Mouse (Mus musculus): ENCODE measurements at regions not wholly inside any gene's neighbourhood (a gene's known extent, or its start where the extent isn't known, plus 50 kb on each side); places are given as distances from the start of the nearest gene placed in this dataset.

DNA sequence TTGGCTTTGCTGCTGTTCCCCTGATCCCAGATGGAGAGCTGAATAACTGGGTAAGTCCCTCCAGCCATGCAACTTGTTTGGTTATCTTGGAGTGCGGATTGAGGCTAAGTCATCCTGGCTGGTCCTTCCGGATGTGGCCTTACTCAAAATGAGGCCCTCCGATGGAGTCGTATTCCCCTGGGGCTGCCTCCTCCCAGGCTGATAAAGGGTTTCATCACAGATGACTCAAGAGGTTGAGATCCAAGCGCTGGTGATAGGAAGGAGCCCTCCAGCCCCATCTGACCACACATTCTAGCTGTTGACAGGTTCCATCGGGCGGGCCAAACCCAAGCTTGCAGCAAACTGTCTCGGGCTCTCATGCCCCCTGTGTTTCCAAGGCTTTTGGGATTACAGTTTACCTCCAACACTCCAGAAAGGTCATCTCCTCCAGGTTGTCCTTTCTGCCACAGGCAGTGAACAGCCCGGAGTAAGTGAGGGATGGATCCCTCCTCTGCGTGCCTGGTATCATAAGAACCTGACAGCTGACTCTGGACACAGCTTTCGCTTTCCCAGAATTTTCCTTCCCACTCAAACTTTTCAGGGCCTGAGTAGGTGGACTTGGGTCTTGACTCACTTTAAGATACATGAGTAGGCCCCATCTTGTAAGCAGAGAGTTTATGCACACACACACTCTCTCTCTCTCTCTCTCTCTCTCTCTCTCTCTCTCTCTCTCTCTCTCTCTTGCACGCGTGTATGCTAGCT, 68.7 kb downstream of the Sox9 start:
- no peaks in the 10 kb centered on the region for H3K36me3 ChIP-seq (ENCODE audit: insufficient read depth, low read length)
- H3K4me1 ChIP-seq (ENCODE audit: insufficient read depth, low read length): no peaks in the 10 kb centered on the region
- no peaks in the 10 kb centered on the region for H3K27me3 ChIP-seq (ENCODE audit: insufficient read depth, low read length)
- no peak for TF ChIP-seq CTCF (IDR thresholded peaks at IDR 0.05; ENCODE audit: low read depth)
- no peak for DNase-seq (ENCODE audit: low spot score)
- no peak overlapping the region for H3K27ac ChIP-seq
- H3K9me3 ChIP-seq (ENCODE audit: low read length): no peaks in the 10 kb centered on the region
- no peak for ATAC-seq
- WGBS: 83% methylated on average over 13 of the region's 13 CpGs
- no peak overlapping the region for H3K9ac ChIP-seq (replicated peaks; ENCODE audit: low read length)
- no peak overlapping the region for H3K4me3 ChIP-seq (ENCODE audit: low read length)
- H3K4me2 ChIP-seq (ENCODE audit: low read depth, low read length): no peak overlapping the region

DNA sequence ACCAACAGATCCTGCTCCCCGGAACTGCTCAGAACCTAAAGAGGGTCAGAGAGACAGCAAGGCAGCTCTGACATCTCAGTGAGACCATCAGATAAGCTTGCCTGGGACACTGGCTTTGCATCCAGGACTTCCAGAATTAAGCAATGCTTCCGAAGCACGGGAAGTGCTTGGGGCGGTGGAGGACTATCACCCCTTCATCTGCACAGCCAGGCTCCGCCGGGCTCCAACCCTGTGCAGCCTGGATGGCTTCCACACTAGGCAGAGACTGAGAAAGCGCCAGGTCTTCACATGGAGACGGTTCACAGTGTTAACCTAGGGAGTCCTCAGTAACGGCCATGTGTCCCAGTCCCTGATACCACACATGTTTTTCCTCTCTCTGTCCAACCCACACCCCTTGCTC, 69.3 kb downstream of the Sox9 start:
- Histone ChIP-seq H3K4me3 (ENCODE audit: low read length) (no peak overlapping the region), H3K4me2 (ENCODE audit: low read depth, low read length) (no peak overlapping the region), H3K27ac (no peak overlapping the region), H3K9ac (replicated peaks; ENCODE audit: low read length) (no peak overlapping the region), H3K27me3 (ENCODE audit: insufficient read depth, low read length) (no peaks in the 10 kb centered on the region), H3K9me3 (ENCODE audit: low read length) (no peaks in the 10 kb centered on the region), H3K4me1 (ENCODE audit: insufficient read depth, low read length) (no peaks in the 10 kb centered on the region), H3K36me3 (ENCODE audit: insufficient read depth, low read length) (no peaks in the 10 kb centered on the region)
- DNase-seq (ENCODE audit: low spot score): no peak
- TF ChIP-seq CTCF (IDR thresholded peaks at IDR 0.05; ENCODE audit: low read depth): no peak
- 74% methylated on average over 9 of the region's 9 CpGs for WGBS
- ATAC-seq: no peak

GRCm38 (mm10) chr11:112855975-112856374, 74.0 kb downstream of the Sox9 start:
- no peaks in the 10 kb centered on the region for H3K36me3 ChIP-seq (ENCODE audit: insufficient read depth, low read length)
- 58% methylated on average over 5 of the region's 5 CpGs for WGBS
- DNase-seq (ENCODE audit: low spot score): no peak
- H3K9ac ChIP-seq (replicated peaks; ENCODE audit: low read length): no peak overlapping the region
- 0 out of 2 replicates have a peak, but pooled peaks cover 6% of the 10 kb centered on the region for H3K9me3 ChIP-seq (ENCODE audit: low read length)
- TF ChIP-seq CTCF (IDR thresholded peaks at IDR 0.05; ENCODE audit: low read depth): no peak
- no peaks in the 10 kb centered on the region for H3K4me1 ChIP-seq (ENCODE audit: insufficient read depth, low read length)
- H3K27ac ChIP-seq: no peak overlapping the region
- no peaks in the 10 kb centered on the region for H3K27me3 ChIP-seq (ENCODE audit: insufficient read depth, low read length)
- no peak for ATAC-seq
- no peak overlapping the region for H3K4me2 ChIP-seq (ENCODE audit: low read depth, low read length)
- H3K4me3 ChIP-seq (ENCODE audit: low read length): no peak overlapping the region

DNA sequence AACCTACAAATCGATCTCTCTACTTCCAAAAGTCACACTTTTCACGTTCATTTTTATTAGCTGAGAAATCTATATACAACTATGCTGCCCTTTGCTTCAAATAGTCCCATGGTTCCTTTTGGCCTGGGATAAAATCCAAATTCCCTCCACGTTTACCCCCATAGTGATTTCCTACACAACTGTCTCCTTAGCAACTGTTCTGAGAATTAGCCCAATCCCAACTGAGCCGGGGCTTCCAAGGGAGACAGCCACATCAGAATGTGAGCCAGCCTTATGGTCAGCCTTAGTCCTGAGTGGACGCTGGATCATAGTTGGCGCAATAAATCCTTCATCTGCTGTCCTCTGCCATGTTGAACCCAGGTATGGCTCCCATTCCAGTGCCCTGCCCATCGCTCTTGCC, 77.3 kb downstream of the Sox9 start:
- H3K4me2 ChIP-seq (ENCODE audit: low read depth, low read length): no peak overlapping the region
- no peaks in the 10 kb centered on the region for H3K27me3 ChIP-seq (ENCODE audit: insufficient read depth, low read length)
- peak overlapping the region; percentile 56; the same call in 1 of the 2 replicates for H3K27ac ChIP-seq
- H3K9ac ChIP-seq (replicated peaks; ENCODE audit: low read length): no peak overlapping the region
- no peaks in the 10 kb centered on the region for H3K4me1 ChIP-seq (ENCODE audit: insufficient read depth, low read length)
- 0 out of 2 replicates have a peak, but pooled peaks cover 6% of the 10 kb centered on the region for H3K9me3 ChIP-seq (ENCODE audit: low read length)
- DNase-seq (ENCODE audit: low spot score) (peak; percentile 74), ATAC-seq (peak; percentile 62; the same call in 1 of the 2 replicates)
- TF ChIP-seq CTCF (IDR thresholded peaks at IDR 0.05; ENCODE audit: low read depth): no peak
- H3K4me3 ChIP-seq (ENCODE audit: low read length): no peak overlapping the region
- H3K36me3 ChIP-seq (ENCODE audit: insufficient read depth, low read length): no peaks in the 10 kb centered on the region
- 44% methylated on average over 7 of the region's 7 CpGs for WGBS

GRCm38 (mm10) chr11:112860797-112861196, 78.8 kb downstream of the Sox9 start:
- no peaks in the 10 kb centered on the region for H3K4me1 ChIP-seq (ENCODE audit: insufficient read depth, low read length)
- no peak for TF ChIP-seq CTCF (IDR thresholded peaks at IDR 0.05; ENCODE audit: low read depth)
- peak; percentile 90 for ATAC-seq
- peak; percentile 73 for DNase-seq (ENCODE audit: low spot score)
- 0 out of 2 replicates have a peak, but pooled peaks cover 6% of the 10 kb centered on the region for H3K9me3 ChIP-seq (ENCODE audit: low read length)
- no peaks in the 10 kb centered on the region for H3K27me3 ChIP-seq (ENCODE audit: insufficient read depth, low read length)
- no peak overlapping the region for H3K4me3 ChIP-seq (ENCODE audit: low read length)
- H3K4me2 ChIP-seq (ENCODE audit: low read depth, low read length): no peak overlapping the region
- H3K9ac ChIP-seq (replicated peaks; ENCODE audit: low read length): no peak overlapping the region
- peak overlapping the region; percentile 49; the same call in 1 of the 2 replicates for H3K27ac ChIP-seq
- 8% methylated on average over 11 of the region's 11 CpGs for WGBS
- no peaks in the 10 kb centered on the region for H3K36me3 ChIP-seq (ENCODE audit: insufficient read depth, low read length)

DNA sequence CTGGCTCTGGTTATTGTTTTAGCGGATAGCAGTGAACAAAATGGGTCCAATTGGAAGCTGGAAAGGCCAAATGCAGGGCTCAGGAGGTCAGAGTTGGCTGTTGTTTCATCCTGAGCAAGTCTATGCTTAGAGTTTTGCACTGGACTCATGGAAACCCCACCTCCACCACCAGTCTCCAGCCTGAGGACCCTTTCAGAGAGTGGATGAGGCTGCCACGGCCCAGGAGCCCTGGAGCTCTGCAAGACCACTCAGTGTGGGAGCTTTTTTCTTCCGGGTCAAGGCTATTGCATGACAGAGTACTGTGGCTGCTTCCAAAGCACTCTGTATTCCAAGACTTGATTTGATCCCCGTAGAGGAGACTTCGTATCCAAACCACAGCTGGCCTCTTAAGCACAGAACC, 79.2 kb downstream of the Sox9 start:
- Histone ChIP-seq H3K9me3 (ENCODE audit: low read length) (0 out of 2 replicates have a peak, but pooled peaks cover 6% of the 10 kb centered on the region), H3K9ac (replicated peaks; ENCODE audit: low read length) (no peak overlapping the region), H3K4me2 (ENCODE audit: low read depth, low read length) (no peak overlapping the region), H3K27me3 (ENCODE audit: insufficient read depth, low read length) (no peaks in the 10 kb centered on the region), H3K4me1 (ENCODE audit: insufficient read depth, low read length) (no peaks in the 10 kb centered on the region), H3K4me3 (ENCODE audit: low read length) (no peak overlapping the region), H3K27ac (peak overlapping the region; percentile 49; the same call in 1 of the 2 replicates), H3K36me3 (ENCODE audit: insufficient read depth, low read length) (no peaks in the 10 kb centered on the region)
- DNase-seq (ENCODE audit: low spot score) (no peak), ATAC-seq (no peak)
- TF ChIP-seq CTCF (IDR thresholded peaks at IDR 0.05; ENCODE audit: low read depth): no peak
- 41% methylated on average over 5 of the region's 5 CpGs for WGBS

GRCm38 (mm10) chr11:112865836-112866235, 83.8 kb downstream of the Sox9 start:
- no peak overlapping the region for H3K27ac ChIP-seq
- H3K9ac ChIP-seq (replicated peaks; ENCODE audit: low read length): no peak overlapping the region
- no peaks in the 10 kb centered on the region for H3K36me3 ChIP-seq (ENCODE audit: insufficient read depth, low read length)
- H3K9me3 ChIP-seq (ENCODE audit: low read length): no peaks in the 10 kb centered on the region
- no peak overlapping the region for H3K4me2 ChIP-seq (ENCODE audit: low read depth, low read length)
- H3K27me3 ChIP-seq (ENCODE audit: insufficient read depth, low read length): no peaks in the 10 kb centered on the region
- peaks cover 12% of the 10 kb centered on the region for H3K4me1 ChIP-seq (ENCODE audit: insufficient read depth, low read length)
- no peak for ATAC-seq
- no peak for TF ChIP-seq CTCF (IDR thresholded peaks at IDR 0.05; ENCODE audit: low read depth)
- DNase-seq (ENCODE audit: low spot score): no peak
- H3K4me3 ChIP-seq (ENCODE audit: low read length): no peak overlapping the region
- 85% methylated on average over 9 of the region's 9 CpGs for WGBS
